Mouse (Mus musculus) cerebellum, postnatal 25 days (tissue): Measurements from ENCODE around the gene Lrba.
A peak's percentile ranks its signal among the peaks of the same experiment; 100 is the strongest.

Experiments used
- DNase-seq, 2 experiments: peaks; one replicate each; pipeline ENCODE4 v3.0.0; 2021; ENCODE audit warnings: mixed read lengths in 2 of 2

The Lrba gene

DNA sequence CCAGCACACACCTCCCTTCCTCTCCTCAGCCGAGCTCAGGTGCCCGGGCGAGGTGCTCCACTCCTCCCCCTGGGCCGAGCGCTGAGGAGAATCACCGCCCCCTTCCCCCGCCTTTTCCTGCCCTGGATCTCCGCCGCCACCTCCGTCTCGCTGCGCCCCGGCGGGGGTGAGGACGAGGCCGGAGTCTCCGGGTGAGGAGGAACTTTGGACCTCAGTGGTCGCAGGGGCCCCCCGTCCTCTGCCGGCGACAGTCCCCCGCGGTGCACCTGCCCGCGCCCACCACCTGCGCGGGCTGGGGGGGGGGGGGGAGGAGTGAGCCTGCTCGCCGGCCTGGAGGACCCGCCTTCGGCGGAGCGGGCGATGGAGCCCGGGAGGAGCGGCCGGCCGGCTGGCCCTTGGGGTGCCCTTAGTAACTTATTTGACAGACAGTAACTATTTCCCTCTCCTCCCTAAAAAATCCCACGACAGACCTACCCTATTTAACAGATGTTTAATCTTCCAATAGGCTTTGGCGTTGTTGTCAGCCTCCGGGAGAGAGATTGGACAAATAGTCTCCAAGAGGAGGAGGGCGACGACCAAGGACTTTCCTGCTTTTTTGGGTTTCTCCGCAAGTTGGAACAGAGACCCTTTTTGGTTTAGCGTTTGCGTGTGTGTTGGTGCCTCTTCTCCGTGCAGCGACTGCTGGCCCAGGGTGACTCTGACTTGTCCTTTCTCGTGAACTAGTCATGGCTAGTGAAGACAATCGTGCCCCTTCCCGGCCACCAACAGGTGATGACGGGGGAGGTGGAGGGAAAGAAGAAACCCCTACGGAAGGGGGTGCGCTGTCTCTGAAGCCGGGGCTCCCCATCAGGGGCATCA, at the start of gene Lrba:
Gene Lrba (plus strand): TSS at position 117 of the 858 bp plus-strand sequence.
- peak; percentile 88 to 89 for DNase-seq

GRCm38 (mm10) chr3:86179714-86180113, 44.8 kb upstream of the Lrba start:
- no peak for DNase-seq

DNA sequence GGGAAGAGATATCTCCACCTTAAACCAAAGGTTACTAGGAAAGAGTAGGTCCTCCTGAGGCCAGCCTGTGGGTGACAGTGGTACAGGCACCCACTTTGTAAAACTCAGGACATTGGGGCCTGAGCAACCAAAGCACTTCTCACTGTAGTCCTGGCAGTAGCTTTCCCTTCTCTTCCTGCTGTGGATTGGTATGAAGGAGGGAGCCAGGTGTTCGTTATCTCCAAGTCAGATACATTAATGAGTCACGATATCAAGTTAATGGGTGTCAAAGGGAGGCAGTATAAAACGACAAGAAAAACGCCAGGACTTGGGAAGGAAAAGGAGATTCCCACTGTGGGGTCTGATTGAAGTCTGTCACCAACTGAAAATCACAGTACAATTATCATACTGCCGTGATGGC, 43.4 kb upstream of the Lrba start:
- no peak for DNase-seq

- DNase-seq, result no peak
These were observed 39.9 kb upstream of the Lrba start for GRCm38 (mm10) chr3:86184546-86184945.

GRCm38 (mm10) chr3:86187736-86188389, 36.6 kb upstream of the Lrba start:
- peak in 1 of 2 experiments; percentile 36 for DNase-seq

DNA sequence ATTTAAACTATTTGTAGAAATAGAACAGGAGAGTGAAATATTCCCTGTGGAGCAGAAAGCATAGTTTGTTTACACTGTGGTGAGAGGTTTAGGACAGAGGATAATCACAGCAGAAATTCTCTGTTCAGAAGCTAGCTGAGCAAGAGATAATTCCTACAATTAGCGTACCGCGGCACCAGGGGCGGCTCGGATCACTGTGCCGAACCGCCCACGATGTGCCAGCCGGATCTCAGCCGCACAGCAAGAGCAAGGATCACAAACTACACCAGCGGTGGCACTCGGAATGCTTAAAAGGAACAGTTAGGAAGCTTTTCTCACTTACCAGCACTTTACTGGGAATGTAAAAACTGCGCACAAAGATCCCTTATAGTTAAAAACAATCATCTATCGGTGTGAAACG, 28.5 kb upstream of the Lrba start:
- DNase-seq, result no peak

DNA sequence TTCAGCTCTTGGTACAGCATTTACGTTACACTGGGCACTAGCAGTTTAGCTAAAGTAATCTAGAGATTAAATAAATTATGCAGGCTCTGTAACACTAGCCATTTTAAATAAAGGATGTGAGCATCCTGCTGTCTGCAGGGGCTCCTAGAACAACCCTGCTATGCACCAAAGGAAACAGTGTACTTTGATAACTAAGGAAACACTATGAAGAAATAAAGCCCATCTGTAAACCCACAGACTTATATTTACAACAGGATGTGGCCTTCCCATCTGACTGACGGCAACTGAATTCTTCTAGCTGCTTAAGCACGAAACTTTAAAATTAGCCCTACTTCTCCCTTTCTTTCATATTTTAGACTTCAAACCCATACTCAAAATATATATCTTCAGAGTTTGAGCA, 28.0 kb upstream of the Lrba start:
- no peak for DNase-seq

DNA sequence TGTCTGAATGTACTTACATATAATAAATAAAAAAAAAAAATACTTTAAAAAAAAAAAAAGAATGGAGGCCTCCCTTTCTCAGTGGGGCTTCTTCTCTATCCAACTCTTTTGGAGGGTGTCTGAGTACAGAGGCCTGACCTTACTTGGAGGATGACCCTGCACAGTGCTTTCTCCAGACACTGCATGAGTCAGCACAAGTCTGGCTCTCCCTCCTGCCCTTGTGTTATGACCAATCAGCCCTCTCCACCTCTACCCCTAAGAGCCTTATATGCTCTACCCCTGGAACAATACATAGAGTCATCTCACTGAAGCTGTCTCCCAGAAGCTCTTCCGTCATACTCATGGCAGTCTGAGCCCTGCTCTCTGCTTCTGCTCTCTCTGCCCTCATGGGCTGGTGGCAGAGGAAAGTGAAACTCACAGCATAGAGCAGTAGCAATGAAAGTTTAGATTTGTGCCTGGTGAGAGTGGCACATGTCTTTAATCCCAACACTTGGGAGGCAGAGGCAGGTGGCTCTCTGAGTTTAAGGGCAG, 22.8 kb upstream of the Lrba start:
- no peak for DNase-seq

DNA sequence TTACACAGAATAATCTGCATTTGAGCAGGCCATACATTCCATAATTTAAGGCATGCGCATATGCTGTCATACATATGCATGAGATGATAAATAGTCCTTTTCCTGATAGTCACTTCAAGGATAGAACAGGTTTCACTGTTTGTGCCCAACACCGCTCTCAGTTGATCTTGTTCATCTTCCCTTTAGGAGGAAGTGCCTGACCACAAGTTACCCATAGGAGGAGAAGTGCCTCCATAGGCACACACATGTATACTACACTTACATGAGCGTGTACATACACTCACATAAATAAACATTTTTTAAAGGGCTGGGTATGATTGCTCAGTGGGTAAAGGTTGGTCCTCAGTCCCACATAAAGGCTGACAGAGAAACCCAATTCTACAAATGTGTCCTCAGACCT, 22.0 kb upstream of the Lrba start:
- DNase-seq, result no peak

- DNase-seq, result no peak
These were observed 19.7 kb upstream of the Lrba start for GRCm38 (mm10) chr3:86204608-86205358.

DNA sequence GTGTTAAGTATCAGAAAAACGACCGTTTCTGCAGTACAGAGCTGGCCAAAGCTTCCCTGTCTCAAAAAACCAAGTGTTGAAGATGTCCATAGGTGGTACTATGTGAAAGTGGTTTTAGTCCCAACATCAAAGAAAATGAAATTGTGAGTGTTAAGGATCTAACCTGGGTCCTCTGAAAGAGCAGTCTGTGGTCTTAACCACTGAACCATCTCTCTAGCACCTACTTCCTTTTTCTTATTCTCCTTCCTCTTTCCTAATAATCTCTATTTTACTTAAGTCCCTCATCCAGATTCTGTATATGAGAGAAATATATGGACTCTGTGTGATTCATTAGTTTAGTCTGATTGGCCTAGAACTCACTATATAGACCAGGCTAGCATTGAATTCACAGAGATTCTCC, 17.9 kb upstream of the Lrba start:
- DNase-seq, result no peak

DNA sequence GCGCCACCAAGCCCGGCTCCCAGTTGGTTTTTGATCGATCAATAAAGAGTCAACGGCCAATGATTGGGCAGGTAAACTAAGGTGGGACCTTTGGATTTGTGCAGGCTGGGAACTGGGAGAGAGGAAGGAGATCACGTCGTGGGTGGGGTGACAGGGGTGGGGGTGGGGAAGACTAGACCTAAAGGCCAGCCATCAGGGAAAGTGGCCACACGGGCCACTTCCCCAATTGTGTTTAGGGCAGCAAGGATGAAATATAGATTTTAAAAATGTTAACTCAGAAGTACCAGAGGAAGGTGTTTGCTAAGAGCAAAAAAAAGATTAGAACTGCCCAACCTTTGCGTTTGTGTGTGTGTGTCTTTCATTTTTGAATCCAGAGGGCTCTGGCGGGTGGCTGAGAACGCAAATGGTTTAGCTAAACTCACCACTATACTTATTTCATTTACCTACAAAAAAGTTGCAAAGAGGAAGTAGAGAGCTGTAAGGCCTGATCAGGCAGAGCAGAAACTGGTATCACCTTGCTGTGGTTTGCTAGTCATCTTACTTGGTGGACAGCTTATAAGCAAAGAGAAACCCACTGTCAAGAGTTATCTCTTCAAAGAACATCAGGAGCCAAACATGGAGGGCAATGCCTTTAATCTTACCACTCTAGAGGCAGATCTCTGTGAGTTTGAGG, 14.1 kb upstream of the Lrba start:
- DNase-seq, result no peak

- no peak for DNase-seq
These were observed 13.5 kb upstream of the Lrba start for GRCm38 (mm10) chr3:86210959-86211358.

- DNase-seq, result no peak
These were observed 10.2 kb upstream of the Lrba start for GRCm38 (mm10) chr3:86214248-86214647.

GRCm38 (mm10) chr3:86223634-86224313, 706 bp upstream of the Lrba start:
- peak; percentile 95 to 97 for DNase-seq

- DNase-seq, result no peak
These were observed 241 bp upstream of the Lrba start for GRCm38 (mm10) chr3:86224314-86224563.

GRCm38 (mm10) chr3:86231532-86232086, 7.1 kb downstream of the Lrba start:
- DNase-seq, result no peak

DNA sequence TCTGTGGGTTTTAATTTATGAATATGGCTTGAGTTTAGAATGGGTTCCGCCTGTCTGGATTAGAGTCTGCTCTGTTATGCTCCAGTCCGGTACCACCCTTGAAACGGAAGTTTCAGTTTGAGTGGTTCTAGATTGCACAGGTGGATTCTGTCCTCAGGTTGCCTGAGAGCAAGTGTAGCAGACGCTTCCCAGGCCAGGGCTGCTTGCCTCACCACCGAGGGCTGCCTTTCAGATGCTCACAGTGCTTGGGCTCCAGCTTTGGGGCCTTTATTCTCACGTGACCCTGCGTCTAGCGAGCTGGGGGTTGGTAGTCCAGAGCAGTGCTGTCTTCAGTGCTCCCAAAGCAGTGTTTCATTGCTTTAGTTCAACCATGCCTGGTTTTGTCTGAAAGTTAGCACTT, 22.7 kb downstream of the Lrba start:
- DNase-seq, result peak in 1 of 2 experiments; percentile 8

DNA sequence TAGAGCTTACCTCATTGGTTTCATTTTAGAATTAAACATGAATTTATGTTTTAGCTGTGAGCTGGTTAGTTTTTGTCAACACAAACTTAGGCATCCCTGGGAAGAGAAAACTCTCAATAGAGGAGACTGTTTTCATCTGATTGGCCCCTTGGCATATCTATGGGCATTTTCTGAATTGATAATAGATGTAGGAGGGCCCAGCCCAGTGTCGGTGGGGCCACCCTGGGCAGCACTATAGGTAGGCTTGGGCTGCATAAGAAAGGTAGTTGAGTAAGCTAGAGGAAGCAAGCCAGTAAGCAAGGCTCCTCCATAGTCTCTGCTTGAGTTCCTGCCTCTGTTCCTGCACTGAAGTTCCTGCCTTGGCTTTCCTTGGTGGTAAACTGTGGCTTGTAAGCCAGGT, 26.7 kb downstream of the Lrba start:
- no peak for DNase-seq

DNA sequence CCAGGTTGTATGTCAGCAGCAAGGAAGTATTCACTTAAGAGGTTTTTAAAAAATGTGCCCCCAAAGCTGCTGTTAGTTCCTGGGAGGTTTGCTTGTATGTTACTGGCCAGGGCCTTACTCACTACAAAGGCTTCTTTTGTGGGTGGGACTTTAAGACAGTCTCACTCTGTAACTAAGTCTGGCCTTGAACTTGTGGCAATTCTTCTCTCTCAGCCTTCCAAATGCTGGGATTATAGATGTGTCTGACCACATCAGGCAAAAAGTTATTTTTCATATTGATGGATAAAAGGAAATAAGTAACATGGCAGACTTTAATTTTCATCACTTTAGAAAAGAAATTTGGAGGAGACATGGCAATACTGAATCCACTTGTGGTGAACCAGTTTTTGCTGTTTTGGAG, 28.1 kb downstream of the Lrba start:
- no peak for DNase-seq

DNA sequence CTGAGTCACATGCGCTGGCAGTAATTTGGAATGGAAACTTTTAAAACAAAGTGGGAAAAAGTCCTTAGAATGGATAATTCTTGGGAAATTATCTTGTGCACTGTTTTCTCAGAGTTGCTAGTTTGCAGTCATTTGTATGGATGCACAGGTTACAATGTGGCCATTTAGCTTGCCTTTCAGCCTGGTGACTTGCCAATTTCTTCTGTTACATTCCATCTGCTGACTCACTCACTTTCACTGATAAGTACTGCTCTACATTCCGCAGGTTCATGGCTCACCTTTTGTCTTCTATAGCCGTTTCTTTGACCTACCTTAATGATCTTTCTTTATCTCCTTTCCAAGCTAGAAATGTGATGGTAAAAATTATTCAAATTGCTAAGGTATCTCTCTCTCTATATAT, 28.6 kb downstream of the Lrba start:
- DNase-seq, result peak in 1 of 2 experiments; percentile 43

GRCm38 (mm10) chr3:86253791-86254190, 29.3 kb downstream of the Lrba start:
- DNase-seq, result no peak
